Mouse (Mus musculus) brain, embryonic 14.5 days (tissue): ENCODE data around the gene Bcar1. TPM values are rescaled to one million over a fixed set of nuclear protein-coding genes. Genes with fewer than 3 reads are reported as not detected.
A peak's percentile ranks its signal among the peaks of the same experiment; 100 is the strongest.

Experiments
- DNase-seq: peaks from one replicate; pipeline ENCODE4 v3.0.0-alpha.2; 2011; ENCODE audit warnings: low read depth
- CTCF ChIP-seq: fragments of 200-500 bp; IDR thresholded peaks from 2 replicates; pipeline ENCODE4 v1.5.1; 2012; ENCODE audit warnings: inconsistent platforms, mild to moderate bottlenecking, moderate library complexity, borderline replicate concordance; ENCODE audit not compliant: insufficient read depth, insufficient read length; ENCODE audit errors: extremely low read depth
- POLR2A ChIP-seq: fragments of 200-500 bp; IDR thresholded peaks from 2 replicates; pipeline ENCODE4 v1.6.1; 2012; ENCODE audit warnings: mild to moderate bottlenecking, inconsistent platforms, borderline replicate concordance; ENCODE audit not compliant: poor library complexity, insufficient read depth, insufficient read length, severe bottlenecking; ENCODE audit errors: extremely low read depth
- polyA plus RNA-seq: library from polyadenylated mRNA; depleted of rRNA; stranded (reverse); fragments of >200 nt; gene quantifications from 2 replicates; pipeline ENCODE4 v1.2.3, GENCODE M21; 2012; rRNA removed

Gene Bcar1
- polyA plus RNA-seq, result 101 and 113 TPM in 2 replicates

DNA sequence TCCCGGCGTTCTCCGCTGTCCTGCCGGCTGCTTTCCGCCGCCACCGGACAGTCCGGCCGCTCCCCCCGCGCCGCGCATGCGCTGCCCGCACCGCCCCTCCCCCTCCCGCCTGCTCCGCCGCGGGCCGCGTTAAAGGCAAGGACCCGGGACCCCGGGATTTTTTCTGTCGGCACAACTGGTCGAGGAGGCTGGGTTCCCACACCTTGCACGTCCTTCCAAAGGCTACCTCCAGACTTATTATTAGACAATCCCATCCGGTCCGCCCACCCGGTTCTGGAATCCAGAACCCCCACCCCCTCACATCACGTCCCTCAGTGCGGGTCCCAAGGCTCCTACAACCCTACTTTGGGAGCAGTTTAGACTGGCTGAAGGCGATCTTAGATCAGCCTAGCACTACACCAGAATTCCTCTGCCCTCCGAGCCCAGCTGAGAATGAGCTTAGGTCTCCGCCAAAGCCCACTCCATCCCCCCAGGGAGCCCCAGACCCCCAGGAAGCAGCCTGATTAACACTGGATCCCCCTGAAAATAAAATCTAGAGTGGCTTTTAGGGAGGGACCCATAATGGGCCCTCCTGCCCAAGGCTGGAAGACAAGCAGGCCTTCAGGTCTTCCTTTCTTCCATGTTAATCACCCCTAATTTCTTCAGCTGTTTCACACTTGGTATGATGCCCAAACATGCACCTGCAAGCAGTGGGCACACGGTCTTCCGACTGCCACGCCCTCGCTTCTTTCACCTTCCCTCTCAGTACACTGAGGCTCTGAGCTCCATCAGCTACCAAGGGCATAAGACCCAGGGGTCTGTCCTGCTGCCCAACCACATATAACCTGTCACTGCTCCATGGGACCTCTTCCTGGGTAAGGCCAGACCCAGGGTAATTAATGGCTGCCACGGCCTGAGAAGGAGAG is at the start of gene Bcar1:
Bcar1 (minus strand) TSS at position 18 of the 905 bp plus-strand sequence.
- DNase-seq, result peak; percentile 89
- TF ChIP-seq POLR2A, result peak; percentile 88
- TF ChIP-seq CTCF, result no peak

DNA sequence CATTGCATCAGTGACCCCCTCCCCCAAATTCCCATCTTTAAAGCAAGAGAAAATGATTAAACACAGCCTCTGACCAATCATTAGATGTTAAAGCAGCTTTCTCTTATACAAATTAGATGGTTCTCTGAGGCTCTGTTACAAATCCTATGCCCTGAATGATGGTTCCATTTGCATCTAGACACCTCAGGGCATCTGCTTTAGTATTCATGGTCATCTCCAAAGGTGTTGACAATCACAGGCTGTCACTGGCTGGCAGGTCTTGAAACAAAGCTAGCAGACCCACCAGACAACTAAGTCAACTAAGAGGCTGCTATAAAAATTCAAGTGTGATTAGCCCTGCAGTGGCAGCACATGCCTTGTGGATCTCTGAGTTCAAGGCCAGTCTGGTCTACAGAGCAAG is 46.0 kb upstream of the Bcar1 start:
- no peak for TF ChIP-seq CTCF
- no peak for TF ChIP-seq POLR2A
- peak; percentile 65 for DNase-seq

DNA sequence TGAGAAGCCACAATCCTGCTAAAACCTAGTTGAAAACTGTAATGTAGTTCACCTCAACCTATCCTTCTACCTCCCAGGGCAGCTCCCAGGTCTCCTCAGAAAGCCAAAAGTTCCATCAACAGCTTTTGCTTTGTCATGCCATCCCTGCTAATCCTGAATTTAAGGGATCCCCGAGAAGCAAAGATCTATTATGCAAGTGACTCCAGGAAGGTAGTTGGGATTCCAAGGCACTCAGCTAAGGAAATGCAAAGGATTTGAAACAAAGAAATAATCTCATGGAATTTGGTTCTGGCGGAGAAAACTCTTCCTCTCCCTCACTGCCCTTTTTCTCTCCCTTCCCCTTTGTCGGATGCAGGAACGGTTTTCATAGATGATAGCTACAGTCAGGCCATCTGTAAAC is 45.6 kb upstream of the Bcar1 start:
- TF ChIP-seq POLR2A, result no peak
- no peak for TF ChIP-seq CTCF
- no peak for DNase-seq

DNA sequence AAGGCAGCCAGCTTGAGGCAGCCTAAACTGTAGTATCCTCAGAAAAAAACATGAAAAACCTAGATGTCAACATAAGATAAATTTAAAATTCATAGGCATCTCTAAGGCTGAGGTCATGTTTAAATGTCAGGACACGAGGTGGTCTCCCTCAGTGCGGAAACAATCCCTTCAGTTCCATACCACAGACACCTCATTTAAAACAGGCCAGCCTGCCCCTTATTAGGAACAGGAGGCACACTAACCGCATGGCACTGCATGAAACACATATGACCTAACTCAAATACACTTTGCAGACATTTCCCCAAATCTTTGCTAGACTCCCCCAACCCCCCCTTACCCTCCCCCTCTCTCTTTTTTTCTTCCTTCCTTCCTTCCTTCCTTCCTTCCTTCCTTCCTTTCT is 44.9 kb upstream of the Bcar1 start:
- TF ChIP-seq POLR2A (no peak), CTCF (no peak)
- no peak for DNase-seq

DNA sequence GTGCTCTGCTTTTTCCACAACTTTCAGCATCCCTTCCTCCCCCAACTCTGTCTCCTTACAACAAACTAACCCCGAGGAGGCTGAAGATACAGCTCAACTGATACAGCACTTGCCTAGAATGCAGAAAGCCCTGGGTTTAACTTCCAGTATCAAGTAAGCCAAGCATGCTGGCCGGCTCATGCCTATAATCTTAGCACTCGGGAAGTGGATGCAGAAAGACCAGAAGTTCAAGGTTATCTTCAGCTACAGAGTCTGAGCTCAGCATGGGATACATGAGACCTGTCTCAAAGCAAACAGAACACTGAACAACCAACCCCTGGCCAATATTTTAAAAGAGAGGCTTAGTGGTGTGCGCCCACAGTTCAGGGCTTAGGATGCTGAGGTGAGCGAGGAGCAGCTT is 44.5 kb upstream of the Bcar1 start:
- TF ChIP-seq POLR2A (no peak), CTCF (no peak)

DNA sequence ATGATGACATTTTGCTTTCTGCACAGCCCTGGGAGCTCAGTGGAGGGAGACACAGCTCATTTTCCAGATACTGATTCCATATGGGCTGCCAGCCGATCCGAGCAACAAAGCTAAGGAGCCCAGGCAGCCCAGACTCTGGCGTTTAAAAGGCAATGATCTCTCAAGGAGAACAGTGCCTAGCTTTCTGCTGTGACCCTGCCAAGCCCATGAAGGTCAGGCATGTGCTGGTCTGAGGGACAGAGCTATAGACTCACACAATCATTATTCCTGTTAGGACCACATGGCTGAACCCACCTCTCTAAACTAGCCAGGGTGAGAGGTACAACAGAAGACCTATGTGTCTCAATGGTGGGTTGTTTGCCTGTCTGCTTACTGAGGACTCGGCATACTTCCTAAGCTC is 44.1 kb upstream of the Bcar1 start:
- no peak for TF ChIP-seq CTCF
- no peak for TF ChIP-seq POLR2A
- peak; percentile 69 for DNase-seq

More for the DNA sequence above, 44.5 kb upstream of the Bcar1 start:
- DNase-seq, result no peak

DNA sequence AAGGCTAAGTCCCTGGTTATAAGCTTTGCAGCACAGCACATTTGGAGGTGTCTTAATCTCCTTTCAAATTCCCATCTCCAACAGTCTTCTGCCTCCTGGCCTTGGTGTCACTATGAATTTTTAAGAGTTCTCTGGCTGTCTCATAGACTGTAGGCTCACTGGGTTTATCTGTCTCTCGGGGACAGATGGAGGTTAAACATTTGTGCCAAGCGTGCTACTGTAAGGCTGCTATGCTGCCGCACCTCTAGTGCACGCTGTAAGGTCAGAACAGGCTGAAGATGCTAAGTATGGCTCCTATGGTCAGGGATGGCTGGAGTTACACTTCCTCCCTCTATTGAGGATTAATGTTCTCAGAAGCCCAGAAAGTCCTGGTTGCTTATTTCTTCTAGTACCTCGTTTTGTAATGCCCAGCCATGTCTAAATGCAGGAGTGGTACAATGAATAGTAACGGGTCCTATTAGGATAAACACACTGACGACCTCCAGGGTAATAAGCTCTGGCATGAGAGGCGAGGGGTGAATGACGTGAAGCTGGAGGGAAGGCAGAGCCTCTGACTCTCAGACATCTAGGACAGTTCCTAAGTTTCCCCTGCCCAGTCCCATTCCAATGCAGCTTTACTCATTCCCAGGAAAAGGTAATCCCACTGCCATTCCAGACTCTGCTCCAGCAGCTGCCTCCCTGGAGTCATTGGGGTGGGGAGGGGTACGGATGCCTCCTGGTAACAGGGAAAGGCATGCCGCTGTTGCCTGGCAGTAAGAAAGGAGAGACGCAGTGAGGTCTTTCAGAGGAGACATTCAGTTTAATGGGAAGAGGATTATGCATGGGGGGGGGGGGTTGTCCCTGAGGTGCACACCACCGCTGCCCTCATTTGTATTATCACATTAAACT is 43.3 kb upstream of the Bcar1 start:
- TF ChIP-seq CTCF (no peak), POLR2A (no peak)
- DNase-seq, result peak; percentile 74

DNA sequence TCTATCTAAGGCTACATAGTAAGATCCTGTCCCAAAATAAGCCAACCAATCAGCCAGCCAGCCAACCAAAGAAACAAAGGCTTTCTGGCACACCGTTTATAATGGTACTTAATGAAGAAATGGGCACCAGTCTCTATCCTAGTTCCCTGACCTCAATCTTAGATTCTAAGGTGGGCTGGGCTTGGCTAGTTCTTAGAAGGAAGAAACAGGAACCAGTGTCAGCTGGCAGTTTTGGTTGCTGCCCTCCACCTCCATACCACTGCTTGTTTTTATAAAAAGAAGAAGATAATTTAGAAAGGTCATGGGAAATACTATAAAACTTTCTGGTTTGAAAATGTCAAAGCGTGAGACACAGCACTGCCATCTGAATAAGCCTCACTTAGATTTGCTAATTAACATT is 42.5 kb upstream of the Bcar1 start:
- TF ChIP-seq POLR2A (no peak), CTCF (no peak)
- no peak for DNase-seq

DNA sequence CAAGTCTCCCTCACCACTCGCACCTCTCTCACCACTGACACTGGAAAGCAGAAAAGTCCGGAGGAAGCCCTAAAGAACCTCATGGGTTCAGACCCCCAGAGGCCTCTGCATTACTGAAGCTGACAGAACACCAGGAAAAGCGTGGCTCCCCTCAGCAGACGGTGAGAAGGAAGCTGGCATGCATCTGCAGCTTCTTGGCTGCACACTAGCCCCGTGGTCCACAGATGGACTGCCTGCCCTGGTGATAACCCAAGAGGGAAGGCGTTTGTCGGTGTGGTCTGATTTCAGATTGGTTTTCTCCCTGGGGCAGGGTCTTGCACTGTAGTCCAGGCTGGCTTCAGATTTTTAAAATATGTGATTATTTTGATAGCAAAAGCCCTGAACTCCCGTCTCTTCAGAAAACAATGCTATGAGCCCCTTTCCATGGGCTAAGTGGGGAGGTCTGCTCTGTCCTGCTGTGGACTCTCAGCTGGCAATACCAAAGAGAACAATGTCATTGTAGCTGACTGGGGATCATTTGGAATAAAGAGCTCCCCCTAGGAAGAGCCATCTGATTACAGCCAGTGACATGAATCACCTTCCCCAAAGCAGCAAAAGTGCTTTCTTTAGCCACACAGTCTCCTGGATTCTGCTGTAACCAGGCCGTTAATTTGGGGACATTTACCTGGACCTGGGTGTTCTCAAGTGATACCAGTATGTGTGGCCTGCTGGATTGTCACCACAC is 39.2 kb upstream of the Bcar1 start:
- no peak for DNase-seq
- no peak for TF ChIP-seq POLR2A
- TF ChIP-seq CTCF, result peak; percentile 21; the same call in 1 of the 2 replicates

DNA sequence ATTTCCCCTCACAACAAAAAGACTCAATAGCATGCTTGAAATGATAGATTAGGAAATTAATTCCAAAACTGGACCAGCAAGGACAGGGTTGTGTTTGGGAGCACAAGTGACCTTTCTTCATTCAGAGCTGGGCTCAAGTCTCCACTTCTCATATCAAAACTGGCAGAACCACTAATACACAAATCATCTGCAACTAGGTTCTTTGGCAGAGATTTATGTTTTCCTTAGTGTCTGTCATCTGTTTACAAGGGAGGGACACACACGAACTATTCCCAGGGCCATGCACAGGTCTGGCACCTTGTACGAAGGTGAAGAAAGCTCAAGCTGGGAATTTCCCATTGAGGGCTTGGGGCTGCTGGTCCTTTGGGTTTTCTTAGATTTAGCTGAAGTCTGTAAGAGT is 38.6 kb upstream of the Bcar1 start:
- no peak for DNase-seq
- TF ChIP-seq POLR2A (no peak), CTCF (no peak)
